Mouse (Mus musculus): ENCODE results near the gene Haao.
A peak's percentile ranks its signal among the peaks of the same experiment; 100 is the strongest.
"Not testable (repeated sequence)": the region's sequence is repeated elsewhere in the genome, so short reads cannot be mapped to it uniquely, and the experiment has no call there.

Gene Haao

DNA sequence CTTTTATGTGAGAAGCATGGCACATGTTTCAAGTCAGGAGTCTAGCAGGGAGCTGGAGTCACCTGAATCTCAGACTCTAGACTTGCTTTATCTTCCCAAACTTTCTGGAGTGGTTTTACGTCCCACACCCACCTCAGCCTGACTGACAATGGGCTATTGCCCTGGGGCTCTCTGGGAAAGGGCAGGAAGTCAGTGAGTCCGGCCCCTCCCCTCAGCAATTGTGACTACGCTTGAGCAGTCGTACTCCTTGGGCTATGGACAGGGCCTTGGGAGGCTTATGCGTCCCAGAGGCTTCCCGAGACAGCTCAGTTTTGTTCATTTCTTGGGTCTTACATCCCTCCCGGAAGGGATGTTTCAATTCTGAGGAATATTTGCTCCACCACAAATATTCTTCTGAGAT lies 17.6 kb upstream of the Haao start:
- no peak for DNase-seq (ENCODE audit: low read depth)

DNA sequence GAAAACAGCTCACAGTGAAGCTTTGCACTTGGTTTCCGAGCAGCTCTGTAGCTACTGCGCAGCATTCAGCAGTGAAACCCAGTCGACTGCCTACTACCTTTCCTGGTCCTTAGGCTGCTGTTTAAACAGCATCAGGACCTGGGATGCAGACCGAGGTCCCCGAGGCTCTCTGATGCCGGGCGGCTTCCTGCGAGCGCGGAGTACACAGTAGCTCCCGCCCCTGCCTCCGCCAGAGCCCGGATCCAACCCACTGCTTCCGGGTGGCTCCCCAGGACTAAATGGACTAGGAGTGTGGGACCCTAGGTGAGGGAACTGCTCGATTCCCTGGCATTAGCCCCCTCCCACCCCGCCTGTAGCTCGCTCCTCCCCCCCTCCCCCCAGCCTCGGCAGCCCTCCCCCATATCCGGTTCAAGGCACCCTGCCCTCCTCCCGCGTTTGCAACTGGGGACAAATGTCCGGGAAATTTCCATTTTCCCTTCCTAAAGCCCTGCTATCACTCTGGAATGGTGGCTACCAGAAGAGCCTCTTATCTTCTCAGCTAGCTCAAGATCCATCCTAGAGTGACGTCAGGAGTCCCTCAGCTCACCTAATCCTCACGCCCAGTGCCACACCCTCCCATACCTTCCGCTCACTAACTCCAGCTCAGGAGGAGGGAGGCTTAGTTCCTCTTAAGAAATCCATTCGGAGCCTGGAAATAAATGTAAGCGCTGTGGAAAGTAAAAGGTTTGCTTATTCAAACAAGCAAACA lies 14.5 kb upstream of the Haao start:
- no peak for DNase-seq (ENCODE audit: low read depth)

DNA sequence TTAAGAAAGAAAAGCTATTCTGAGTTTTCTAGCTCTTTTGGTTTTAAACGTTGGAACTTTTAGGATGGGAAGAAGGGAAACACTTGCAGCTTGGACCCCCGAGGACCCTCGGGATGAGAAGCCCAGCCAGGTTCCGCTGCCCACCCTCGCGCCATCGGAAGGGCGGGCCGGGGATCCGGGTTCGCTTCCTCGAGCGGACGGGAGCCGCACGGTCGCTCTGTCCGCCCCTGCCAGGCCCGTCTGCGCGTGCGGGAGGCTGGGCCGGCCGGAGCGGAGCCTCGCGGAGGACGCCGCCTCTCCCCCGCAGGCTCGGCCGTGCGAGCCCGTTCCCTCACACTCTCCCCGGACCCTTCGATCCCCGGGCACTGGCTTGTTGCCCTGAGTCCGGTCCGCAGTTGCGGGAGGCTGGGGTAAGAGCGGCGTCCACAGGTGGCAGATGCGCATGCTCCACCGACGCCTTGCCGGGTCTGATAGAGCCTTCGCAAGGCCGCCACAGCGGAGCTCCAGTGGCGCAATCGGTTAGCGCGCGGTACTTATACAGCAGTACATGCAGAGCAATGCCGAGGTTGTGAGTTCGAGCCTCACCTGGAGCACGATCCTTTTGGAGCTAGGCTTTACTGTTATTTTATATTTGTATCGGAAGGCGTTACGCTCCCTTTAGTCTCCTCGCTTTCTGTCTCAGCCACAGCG lies 13.8 kb upstream of the Haao start:
- peak; percentile 80 for DNase-seq (ENCODE audit: low read depth)

GRCm38 (mm10) chr17:83860968-83861367 lies 13.2 kb upstream of the Haao start:
- DNase-seq (ENCODE audit: low read depth), result not testable (repeated sequence)

GRCm38 (mm10) chr17:83860224-83860623 lies 12.5 kb upstream of the Haao start:
- no peak for DNase-seq (ENCODE audit: low read depth)

GRCm38 (mm10) chr17:83859639-83860038 lies 11.9 kb upstream of the Haao start:
- no peak for DNase-seq (ENCODE audit: low read depth)

- no peak for DNase-seq (ENCODE audit: low read depth)
These were observed 10.7 kb upstream of the Haao start for GRCm38 (mm10) chr17:83858413-83858812.

GRCm38 (mm10) chr17:83854284-83854918 lies 6.6 kb upstream of the Haao start:
- no peak for DNase-seq (ENCODE audit: low read depth)

GRCm38 (mm10) chr17:83853831-83854230 lies 6.1 kb upstream of the Haao start:
- no peak for DNase-seq (ENCODE audit: low read depth)

GRCm38 (mm10) chr17:83850864-83851263 lies 3.1 kb upstream of the Haao start:
- DNase-seq (ENCODE audit: low read depth), result no peak

- peak; percentile 87 for DNase-seq (ENCODE audit: low read depth)
These were observed 2.7 kb upstream of the Haao start for GRCm38 (mm10) chr17:83850458-83850857.

DNA sequence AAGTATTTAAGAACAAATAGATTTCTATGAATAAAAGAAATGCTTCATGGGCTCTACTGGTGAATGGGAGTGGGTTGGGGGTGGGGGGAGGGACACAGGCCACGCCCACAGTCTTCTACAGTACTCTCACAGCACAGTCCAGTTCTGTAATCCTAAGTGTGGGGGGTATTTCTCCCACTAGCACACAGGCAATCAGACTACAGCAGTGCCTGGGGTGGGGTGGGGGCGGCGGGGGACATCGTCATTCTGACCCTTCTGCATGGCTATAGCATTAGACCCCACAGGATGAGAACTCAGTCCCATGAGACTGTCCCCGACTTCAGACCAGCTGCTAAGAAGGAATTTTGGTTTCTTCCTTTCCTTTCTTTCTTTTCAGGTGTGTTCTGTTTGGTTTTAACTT lies 2.0 kb upstream of the Haao start:
- DNase-seq (ENCODE audit: low read depth), result no peak

- no peak for DNase-seq (ENCODE audit: low read depth)
These were observed 1.4 kb upstream of the Haao start for GRCm38 (mm10) chr17:83849081-83849675.

GRCm38 (mm10) chr17:83848482-83848881 lies 719 bp upstream of the Haao start:
- no peak for DNase-seq (ENCODE audit: low read depth)

DNA sequence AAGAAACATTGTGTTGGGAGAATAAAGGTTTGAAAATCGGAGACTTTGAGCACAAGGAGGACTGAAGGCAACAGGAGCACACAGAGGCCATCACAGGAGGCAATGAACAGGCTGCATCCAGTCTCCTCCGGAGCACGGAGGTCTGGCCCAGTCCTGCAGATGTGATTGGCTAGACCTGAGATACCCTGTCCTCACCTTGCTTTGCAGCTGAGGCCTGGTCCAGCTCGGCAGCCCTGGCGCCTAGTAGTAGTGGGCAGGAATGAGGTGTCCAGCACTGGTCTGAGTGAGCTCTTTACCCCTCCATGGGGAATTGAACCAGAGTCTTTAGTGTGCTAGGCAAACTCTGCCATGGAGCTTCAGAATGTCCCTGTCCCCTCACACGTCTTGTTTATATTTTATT lies 663 bp downstream of the Haao start:
- no peak for DNase-seq (ENCODE audit: low read depth)

- peak; percentile 68 for DNase-seq (ENCODE audit: low read depth)
These were observed 1.3 kb downstream of the Haao start for GRCm38 (mm10) chr17:83846301-83847021.

DNA sequence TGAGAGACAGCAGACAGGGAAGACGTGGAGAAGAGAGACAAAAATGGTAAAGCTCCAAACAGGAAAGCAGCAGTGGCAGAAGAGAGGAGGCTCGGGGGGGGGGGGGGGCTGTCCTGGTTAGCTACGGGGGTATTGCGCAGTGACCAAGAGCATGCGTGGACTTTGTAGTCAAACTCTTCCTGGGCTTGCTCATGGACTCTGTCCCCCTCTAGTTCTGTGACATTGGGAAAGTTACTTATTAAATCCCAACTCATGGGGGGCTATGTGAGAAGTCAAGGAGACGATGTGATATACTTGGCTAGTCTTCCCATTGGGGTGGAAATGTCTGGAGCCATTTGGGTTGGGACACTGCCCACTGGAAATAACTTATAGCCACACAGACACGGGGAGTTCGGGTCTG lies 2.2 kb downstream of the Haao start:
- no peak for DNase-seq (ENCODE audit: low read depth)

GRCm38 (mm10) chr17:83843780-83844179 lies 4.0 kb downstream of the Haao start:
- DNase-seq (ENCODE audit: low read depth), result no peak

DNA sequence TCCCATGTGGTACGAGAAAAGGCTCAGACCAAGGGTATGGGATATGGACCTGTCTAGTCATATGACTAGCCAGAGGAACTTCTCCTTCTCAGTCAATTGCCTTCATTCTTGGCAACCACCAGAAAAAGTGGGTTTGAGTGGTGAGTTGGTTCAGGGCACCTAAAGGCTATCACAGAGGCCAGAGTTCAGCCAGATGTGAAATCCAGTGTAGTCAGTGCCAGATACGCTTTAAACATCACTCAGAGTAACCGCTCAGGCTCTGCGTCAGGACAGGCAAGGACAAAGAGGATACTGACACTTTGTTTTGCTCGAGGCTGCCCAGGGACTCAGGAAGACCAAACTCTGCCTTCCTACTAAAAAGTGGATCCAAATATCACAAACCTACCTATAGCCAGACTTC lies 6.8 kb downstream of the Haao start:
- DNase-seq (ENCODE audit: low read depth), result no peak

DNA sequence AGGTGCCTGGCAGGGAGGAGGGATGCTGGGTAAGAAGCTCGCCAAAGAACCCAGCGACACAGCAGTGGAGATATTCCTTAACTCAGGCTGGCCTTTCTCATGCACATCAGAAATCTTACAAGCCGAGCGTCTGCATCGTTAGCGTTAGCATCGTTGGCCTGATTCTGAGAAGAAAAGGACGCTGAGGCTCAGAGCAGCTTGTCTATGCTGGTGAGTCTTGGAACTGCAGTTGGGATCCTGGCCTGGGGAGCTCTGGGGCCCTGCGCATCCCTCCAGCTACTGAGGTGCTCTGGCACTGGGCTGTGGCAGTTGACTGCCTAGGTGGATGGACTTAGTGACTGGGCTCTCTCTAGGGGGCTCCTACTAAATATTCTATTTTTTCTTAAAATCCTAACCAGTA lies 8.6 kb downstream of the Haao start:
- DNase-seq (ENCODE audit: low read depth), result no peak

DNA sequence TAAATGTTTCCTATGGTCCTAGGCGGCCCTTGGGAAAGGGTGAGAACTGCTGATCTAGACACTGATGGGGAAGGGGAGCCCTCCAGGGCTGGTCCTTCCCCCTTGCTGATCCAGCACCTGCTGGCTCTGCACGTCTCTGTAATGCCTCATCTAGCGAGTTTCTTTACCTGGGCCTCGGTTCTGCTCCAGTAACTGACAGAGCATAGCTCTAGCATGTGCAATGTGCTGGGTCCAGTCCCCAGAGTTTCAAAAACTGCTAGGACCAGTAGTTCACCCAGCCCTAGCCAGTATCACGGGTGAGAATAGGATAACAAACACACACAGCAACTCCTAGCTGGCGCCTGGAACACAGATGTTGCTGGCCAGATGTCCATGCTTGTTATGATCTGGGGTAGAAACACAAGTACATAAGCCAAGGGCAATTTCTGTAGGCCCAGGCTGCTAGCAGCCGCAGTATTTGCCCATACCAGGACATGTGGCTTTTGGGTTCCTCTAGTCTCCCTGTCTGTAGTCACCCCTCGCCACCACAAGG lies 10.0 kb downstream of the Haao start:
- no peak for DNase-seq (ENCODE audit: low read depth)

DNA sequence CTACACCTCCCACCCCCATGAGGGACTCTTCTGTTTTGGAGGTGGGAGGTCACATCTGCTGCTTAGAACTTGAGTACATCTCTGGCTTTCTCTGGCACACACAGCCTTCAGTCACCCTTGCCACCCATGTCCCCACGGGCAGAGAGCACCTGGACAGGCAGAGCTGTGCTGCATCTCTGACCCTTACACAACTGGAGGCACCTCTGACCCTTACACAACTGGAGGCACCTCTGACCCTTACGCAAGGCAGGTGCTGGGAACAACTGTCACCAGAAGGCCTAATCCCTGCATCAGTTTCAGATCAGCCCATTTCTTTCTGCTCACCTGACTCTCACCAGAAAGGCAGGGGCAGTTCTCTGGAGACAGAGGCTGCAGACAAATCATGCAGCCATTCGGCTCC lies 11.7 kb downstream of the Haao start:
- no peak for DNase-seq (ENCODE audit: low read depth)
